ENCODE assay signal across 15 mouse cellular contexts in genomic region chr2:6713529-6713928, GRCm38 (mm10).
"Had no signal": no experiment of that assay in that cellular context is flagged by ENCODE, and none has a peak within 500 bp of the region (broad histone marks: within the 10 kb centered on the region; RNA-seq: fewer than 3 reads in every experiment).

No protein-coding gene starts in this region.

- H3K36me3 ChIP-seq: intestine, embryonic 15.5 days; kidney, embryonic 15.5 days; limb, embryonic 13.5 days; liver, embryonic 15.5 days; neural tube, embryonic 15.5 days had no signal

- H3K27me3 ChIP-seq: intestine, embryonic 15.5 days; kidney, embryonic 15.5 days; limb, embryonic 13.5 days; liver, embryonic 15.5 days; midbrain, embryonic 12.5 days; neural tube, embryonic 15.5 days had no signal

- ATAC-seq: intestine, embryonic 15.5 days; midbrain, embryonic 16.5 days had no signal

- H3K4me2 ChIP-seq: intestine, embryonic 15.5 days; kidney, embryonic 15.5 days; limb, embryonic 13.5 days; liver, embryonic 15.5 days; lung, embryonic 14.5 days; midbrain, embryonic 12.5 days; neural tube, embryonic 15.5 days had no signal

- H3K9me3 ChIP-seq: intestine, embryonic 15.5 days; kidney, embryonic 15.5 days; limb, embryonic 13.5 days; liver, embryonic 15.5 days; midbrain, embryonic 12.5 days; neural tube, embryonic 15.5 days had no signal

- H3K9ac ChIP-seq: intestine, embryonic 15.5 days; kidney, embryonic 15.5 days; limb, embryonic 13.5 days; liver, embryonic 15.5 days; lung, embryonic 14.5 days; midbrain, embryonic 12.5 days; neural tube, embryonic 15.5 days had no signal

- H3K4me3 ChIP-seq: intestine, embryonic 15.5 days; kidney, embryonic 15.5 days; limb, embryonic 13.5 days; liver, embryonic 15.5 days; midbrain, embryonic 12.5 days; myocyte; neural tube, embryonic 15.5 days had no signal

- DNase-seq: kidney, adult 18-20 months; kidney, postnatal 14 days; left cerebral cortex, postnatal 4 days; lung, embryonic 14.5 days; right cerebral cortex, adult 18-20 months; thymus, adult 18-20 months; thymus, postnatal 14 days had no signal

- H3K4me1 ChIP-seq: intestine, embryonic 15.5 days; kidney, embryonic 15.5 days; limb, embryonic 13.5 days; neural tube, embryonic 15.5 days had no signal

- H3K27ac ChIP-seq: intestine, embryonic 15.5 days; kidney, embryonic 15.5 days; limb, embryonic 13.5 days; liver, embryonic 15.5 days; midbrain, embryonic 12.5 days; neural tube, embryonic 15.5 days had no signal
